Mouse (Mus musculus) heart, embryonic 15.5 days (tissue): ENCODE measurements around the gene Ttc4. TPM values are rescaled to one million over a fixed set of nuclear protein-coding genes. Genes with fewer than 3 reads are reported as not detected.

ENCODE experiments used
- ATAC-seq: fragments of 200-750 bp; cut with Nextera tagmentation; replicated peaks from 2 replicates; pipeline ENCODE4 v1.8.0; 2017; ENCODE audit warnings: low read depth, moderate TSS enrichment; ENCODE audit not compliant: insufficient number of reproducible peaks, insufficient read depth, low FRiP score
- H3K27ac ChIP-seq: fragments of 300-500 bp; sonication (generic); 2 replicates; pipeline ENCODE4 v1.5.1; 2015; ENCODE audit warnings: mild to moderate bottlenecking, inconsistent platforms
- H3K27me3 ChIP-seq: fragments of 300-500 bp; sonication (generic); 2 replicates; pipeline ENCODE4 v1.6.1; 2015; ENCODE audit warnings: inconsistent platforms
- H3K36me3 ChIP-seq: fragments of 300-500 bp; sonication (generic); 2 replicates; pipeline ENCODE4 v1.6.1; 2015; ENCODE audit warnings: mild to moderate bottlenecking, inconsistent platforms
- H3K4me1 ChIP-seq: fragments of 300-500 bp; sonication (generic); replicated peaks from 2 replicates; pipeline ENCODE4 v1.6.1; 2015; ENCODE audit warnings: inconsistent platforms
- H3K4me2 ChIP-seq: fragments of 300-500 bp; sonication (generic); 2 replicates; pipeline ENCODE4 v1.6.1; 2015; ENCODE audit warnings: inconsistent platforms, mild to moderate bottlenecking, moderate library complexity
- H3K4me3 ChIP-seq: fragments of 300-500 bp; sonication (generic); 2 replicates; pipeline ENCODE4 v1.5.1; 2015; ENCODE audit warnings: mild to moderate bottlenecking, inconsistent platforms
- H3K9ac ChIP-seq: fragments of 300-500 bp; sonication (generic); 2 replicates; pipeline ENCODE4 v1.6.1; 2015; ENCODE audit warnings: mild to moderate bottlenecking, inconsistent platforms
- H3K9me3 ChIP-seq: fragments of 300-500 bp; sonication (generic); replicated peaks from 2 replicates; pipeline ENCODE4 v1.6.1; 2016; ENCODE audit warnings: inconsistent platforms
- WGBS: fragments of 180-500 bp; shearing (Covaris S2); methylation state at CpG from one replicate; pipeline ENCODE4 v1.1.7; 2015; ENCODE audit warnings: mixed read lengths; 5-methylcytosine and 5-hydroxymethylcytosine counted together
- polyA plus RNA-seq: library from polyadenylated mRNA; unstranded; fragments of >200 nt; fragmentation: Nextera tagmentation; extraction: Ambion mirVana; gene quantifications from 2 replicates; pipeline ENCODE4 v1.2.1, GENCODE M21; 2015

Ttc4 gene
- polyA plus RNA-seq, 1 experiment from 2014 or later, result 46.8 TPM

- no peak overlapping the region for H3K4me3 ChIP-seq
- no peak overlapping the region for H3K27ac ChIP-seq
- ATAC-seq, result no peak
- 0 out of 2 replicates have a peak, but pooled peaks cover 10% of the 10 kb centered on the region for H3K4me1 ChIP-seq
- WGBS, result 33% methylated on average over 9 of the region's 9 CpGs
- H3K27me3 ChIP-seq, result peaks cover 54% of the 10 kb centered on the region
- H3K36me3 ChIP-seq, result no peaks in the 10 kb centered on the region
- no peak overlapping the region for H3K4me2 ChIP-seq
- H3K9ac ChIP-seq, result no peak overlapping the region
- H3K9me3 ChIP-seq, result no peaks in the 10 kb centered on the region
Observed at GRCm38 (mm10) chr4:106628650-106629360, 49.9 kb downstream of the Ttc4 start.

DNA sequence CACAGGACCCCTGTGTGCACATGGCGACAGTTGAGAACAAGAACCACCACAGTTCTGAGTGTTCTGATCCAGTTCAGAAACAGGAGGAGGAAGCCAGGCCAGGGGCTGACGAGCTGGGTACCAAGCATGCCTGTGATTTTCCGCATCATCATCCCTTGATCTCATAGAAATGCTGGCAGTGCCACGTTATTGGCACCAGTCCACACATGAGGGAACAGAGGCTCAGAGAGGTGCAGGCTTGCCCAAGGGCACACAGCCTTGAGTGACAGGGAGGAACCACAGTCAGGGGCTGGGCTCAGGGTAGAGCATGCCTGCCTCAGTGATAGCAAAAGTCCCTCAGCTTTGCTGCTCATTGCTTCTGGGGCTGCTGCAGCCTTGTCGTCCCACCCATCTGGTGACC is 50.9 kb downstream of the Ttc4 start:
- no peak overlapping the region for H3K27ac ChIP-seq
- H3K4me1 ChIP-seq, result 0 out of 2 replicates have a peak, but pooled peaks cover 4% of the 10 kb centered on the region
- H3K36me3 ChIP-seq, result no peaks in the 10 kb centered on the region
- 67% methylated on average over 5 of the region's 5 CpGs for WGBS
- ATAC-seq, result no peak
- H3K9ac ChIP-seq, result no peak overlapping the region
- no peak overlapping the region for H3K4me3 ChIP-seq
- no peak overlapping the region for H3K4me2 ChIP-seq
- no peaks in the 10 kb centered on the region for H3K9me3 ChIP-seq
- H3K27me3 ChIP-seq, result peaks cover 64% of the 10 kb centered on the region

DNA sequence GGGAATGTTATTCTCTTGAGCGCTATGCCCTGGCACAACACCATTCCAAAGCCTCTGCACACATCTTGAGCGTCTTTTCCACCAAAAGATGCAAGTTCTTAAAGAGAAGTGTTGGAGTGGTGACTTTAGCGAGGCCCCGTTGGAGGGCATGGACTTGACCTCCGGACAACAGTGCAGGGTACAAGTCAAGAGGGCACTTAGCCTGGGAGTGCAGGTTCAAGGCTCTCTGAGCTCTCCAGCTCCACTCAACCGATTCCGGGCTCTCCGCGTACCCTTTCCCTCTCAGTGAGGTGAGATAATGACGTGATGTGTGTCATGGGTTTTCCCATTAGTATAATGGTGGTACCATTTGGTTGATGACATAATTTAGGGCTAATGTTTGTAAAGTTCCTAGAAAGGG is 54.5 kb downstream of the Ttc4 start:
- Histone ChIP-seq H3K36me3 (no peaks in the 10 kb centered on the region), H3K4me1 (peaks cover 8% of the 10 kb centered on the region; the same call in 1 of the 2 replicates), H3K4me2 (no peak overlapping the region), H3K9ac (no peak overlapping the region), H3K27me3 (peaks cover 75% of the 10 kb centered on the region), H3K4me3 (no peak overlapping the region), H3K27ac (no peak overlapping the region), H3K9me3 (no peaks in the 10 kb centered on the region)
- ATAC-seq, result no peak
- 85% methylated on average over 10 of the region's 10 CpGs for WGBS

GRCm38 (mm10) chr4:106622712-106623111 is 56.0 kb downstream of the Ttc4 start:
- ATAC-seq, result no peak
- no peaks in the 10 kb centered on the region for H3K9me3 ChIP-seq
- peak overlapping the region; percentile 12; the same call in 1 of the 2 replicates for H3K4me3 ChIP-seq
- H3K27me3 ChIP-seq, result peaks cover 72% of the 10 kb centered on the region
- H3K4me2 ChIP-seq, result peak overlapping the region; percentile 25; the same call in 1 of the 2 replicates
- H3K9ac ChIP-seq, result no peak overlapping the region
- H3K4me1 ChIP-seq, result peaks cover 8% of the 10 kb centered on the region; the same call in 1 of the 2 replicates
- no peak overlapping the region for H3K27ac ChIP-seq
- WGBS, result 22% methylated on average over 28 of the region's 28 CpGs
- H3K36me3 ChIP-seq, result no peaks in the 10 kb centered on the region

DNA sequence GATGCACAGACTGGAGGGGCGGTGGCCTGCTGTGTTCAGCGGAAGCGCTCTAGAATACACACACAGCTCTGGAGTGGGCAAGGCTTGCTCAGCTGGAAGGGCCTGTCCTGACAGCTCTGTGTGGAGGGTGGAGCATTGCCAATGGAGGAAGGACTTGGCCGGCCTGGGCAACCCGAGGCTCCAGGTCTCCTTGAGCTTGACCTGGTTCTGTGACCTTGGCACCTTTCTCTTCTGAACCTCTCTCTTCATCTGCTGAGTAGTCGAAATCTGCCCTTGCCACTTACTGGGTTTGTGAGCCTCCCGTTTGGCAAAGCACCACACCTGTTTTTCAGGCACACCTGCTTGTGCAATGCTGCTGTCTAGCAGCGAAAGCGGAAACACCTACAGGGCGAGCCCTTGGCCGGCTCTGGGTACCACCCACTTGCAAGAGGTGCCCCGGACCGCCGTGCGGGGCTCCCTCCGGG is 56.7 kb downstream of the Ttc4 start, which contains the start of gene Ttc22:
Ttc22 (plus strand) TSS at position 403 of the 464 bp plus-strand sequence.
- ATAC-seq, result no peak
- peak within 1 kb of the TSS; percentile 12; the same call in 1 of the 2 replicates for H3K4me3 ChIP-seq
- H3K27me3 ChIP-seq, result peaks cover 72% of the 10 kb centered on the region
- H3K9me3 ChIP-seq, result no peaks in the 10 kb centered on the region
- peaks cover 11% of the 10 kb centered on the region for H3K4me1 ChIP-seq
- H3K27ac ChIP-seq, result no peak within 1 kb of the TSS
- peak within 1 kb of the TSS; percentile 25; the same call in 1 of the 2 replicates for H3K4me2 ChIP-seq
- no peak within 1 kb of the TSS for H3K9ac ChIP-seq
- no peaks in the 10 kb centered on the region for H3K36me3 ChIP-seq
- 23% methylated on average over 16 of the region's 16 CpGs for WGBS

DNA sequence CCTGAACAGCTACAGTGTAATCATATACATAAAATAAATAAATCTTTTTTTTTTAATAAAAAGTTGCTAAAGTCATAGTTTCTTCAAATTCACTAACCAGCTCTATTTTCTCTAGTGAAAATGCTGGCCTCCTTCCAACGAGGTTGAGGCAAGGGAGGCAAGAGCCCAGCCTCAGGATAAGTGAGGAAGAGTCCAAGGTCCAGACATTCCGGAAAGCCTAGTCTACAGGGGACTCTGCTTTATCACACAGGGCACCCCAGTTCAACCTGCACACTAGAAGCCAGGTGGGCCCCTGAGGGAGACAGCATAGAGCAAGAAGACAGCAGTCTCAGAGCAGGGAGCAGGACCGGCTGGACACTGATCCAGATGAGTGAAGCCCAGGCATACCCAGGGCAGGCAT is 57.3 kb downstream of the Ttc4 start:
- no peaks in the 10 kb centered on the region for H3K9me3 ChIP-seq
- no peak overlapping the region for H3K4me2 ChIP-seq
- no peak overlapping the region for H3K27ac ChIP-seq
- peaks cover 71% of the 10 kb centered on the region for H3K27me3 ChIP-seq
- H3K9ac ChIP-seq, result no peak overlapping the region
- ATAC-seq, result no peak
- no peak overlapping the region for H3K4me3 ChIP-seq
- no peaks in the 10 kb centered on the region for H3K36me3 ChIP-seq
- 63% methylated on average over 3 of the region's 3 CpGs for WGBS
- peaks cover 14% of the 10 kb centered on the region for H3K4me1 ChIP-seq

- Histone ChIP-seq H3K4me2 (no peak overlapping the region), H3K4me1 (peaks cover 14% of the 10 kb centered on the region), H3K9me3 (no peaks in the 10 kb centered on the region), H3K9ac (no peak overlapping the region), H3K36me3 (no peaks in the 10 kb centered on the region), H3K4me3 (no peak overlapping the region), H3K27me3 (peaks cover 64% of the 10 kb centered on the region), H3K27ac (no peak overlapping the region)
- WGBS, result 86% methylated on average over 4 of the region's 4 CpGs
- ATAC-seq, result no peak
Observed at GRCm38 (mm10) chr4:106618898-106619297, 59.8 kb downstream of the Ttc4 start.

DNA sequence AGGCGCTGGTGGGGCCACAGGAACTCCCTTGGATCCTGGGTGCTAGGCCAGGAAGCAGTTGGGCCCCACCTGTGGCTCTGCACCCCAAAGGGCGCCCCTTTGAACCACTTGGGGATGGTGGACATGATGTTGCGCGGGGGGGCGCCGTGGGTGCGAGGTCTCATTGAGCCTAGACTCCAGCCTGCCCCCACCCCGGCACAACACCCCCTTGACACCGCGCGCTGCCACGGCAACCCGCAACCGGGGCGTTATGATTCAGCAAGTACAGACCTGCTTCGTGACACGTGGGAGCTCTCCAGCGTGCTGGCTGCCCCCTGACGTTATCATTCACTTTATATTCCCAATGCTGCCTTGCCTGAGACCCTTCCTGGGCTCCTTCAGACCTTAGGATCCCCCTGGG is 61.7 kb downstream of the Ttc4 start, which contains the start of gene Lexm:
Lexm (minus strand) TSS at position 186 of the 400 bp plus-strand sequence.
- WGBS, result under 1% methylated on average over 19 of the region's 19 CpGs
- 0 out of 2 replicates have a peak within 1 kb of the TSS, but pooled peaks have one; percentile 6 for H3K4me3 ChIP-seq
- H3K27me3 ChIP-seq, result peaks cover 46% of the 10 kb centered on the region

GRCm38 (mm10) chr4:106615637-106616036 is 63.1 kb downstream of the Ttc4 start:
- 64% methylated on average over 12 of the region's 12 CpGs for WGBS
- Histone ChIP-seq H3K9me3 (no peaks in the 10 kb centered on the region), H3K27ac (no peak overlapping the region), H3K27me3 (peaks cover 34% of the 10 kb centered on the region), H3K4me1 (peaks cover 6% of the 10 kb centered on the region), H3K4me2 (no peak overlapping the region), H3K9ac (no peak overlapping the region), H3K4me3 (no peak overlapping the region), H3K36me3 (no peaks in the 10 kb centered on the region)
- no peak for ATAC-seq

More for the DNA sequence above, 61.7 kb downstream of the Ttc4 start, which contains the start of gene Lexm:
- no peaks in the 10 kb centered on the region for H3K9me3 ChIP-seq
- H3K4me1 ChIP-seq, result peaks cover 7% of the 10 kb centered on the region
- no peak for ATAC-seq
- H3K4me2 ChIP-seq, result peak within 1 kb of the TSS; percentile 43
- H3K9ac ChIP-seq, result no peak within 1 kb of the TSS
- H3K27ac ChIP-seq, result no peak within 1 kb of the TSS
- H3K36me3 ChIP-seq, result no peaks in the 10 kb centered on the region

DNA sequence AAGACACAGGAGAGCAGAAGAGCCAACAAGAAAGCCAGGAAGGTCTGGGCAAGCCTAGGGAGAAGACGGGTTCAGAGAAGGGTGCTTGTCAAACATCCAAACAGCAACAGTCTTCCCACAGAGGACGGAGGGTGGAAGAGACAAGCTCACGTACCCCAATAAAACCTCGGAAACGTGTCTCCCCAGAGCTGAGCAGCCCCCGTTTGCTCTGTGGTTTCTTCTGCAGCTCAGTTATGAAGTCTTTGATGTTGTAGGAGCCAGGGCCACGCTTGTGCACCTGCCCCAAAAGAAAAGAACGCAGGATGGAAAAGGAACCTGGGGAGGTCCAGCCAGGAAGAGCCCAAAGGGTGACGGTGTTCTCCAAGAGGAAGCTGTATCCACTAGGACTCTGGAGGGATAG is 63.9 kb downstream of the Ttc4 start:
- WGBS, result 70% methylated on average over 9 of the region's 9 CpGs

GRCm38 (mm10) chr4:106614180-106614797 is 64.5 kb downstream of the Ttc4 start:
- Histone ChIP-seq H3K36me3 (no peaks in the 10 kb centered on the region), H3K4me2 (no peak overlapping the region), H3K9me3 (no peaks in the 10 kb centered on the region), H3K9ac (no peak overlapping the region), H3K4me3 (no peak overlapping the region), H3K27ac (no peak overlapping the region), H3K27me3 (peaks cover 34% of the 10 kb centered on the region), H3K4me1 (peaks cover 6% of the 10 kb centered on the region)
- no peak; the same call in 1 of the 2 replicates for ATAC-seq
- 41% methylated on average over 7 of the region's 7 CpGs for WGBS

More for the DNA sequence above, 63.9 kb downstream of the Ttc4 start:
- Histone ChIP-seq H3K9me3 (no peaks in the 10 kb centered on the region), H3K27me3 (peaks cover 34% of the 10 kb centered on the region), H3K9ac (no peak overlapping the region), H3K4me1 (peaks cover 6% of the 10 kb centered on the region), H3K27ac (no peak overlapping the region), H3K36me3 (no peaks in the 10 kb centered on the region), H3K4me3 (no peak overlapping the region), H3K4me2 (no peak overlapping the region)
- no peak for ATAC-seq
